Comparison of ENCODE assay signal across 24 mouse cellular contexts in genomic region chr19:57237534-57237933, GRCm38 (mm10).
DNase-seq lines count a peak whose midpoint lies in the region; ATAC-seq and TF ChIP-seq lines count a peak whose summit lies in the region.
"Had no signal": no experiment of that assay in that cellular context is flagged by ENCODE, and none has a peak within 500 bp of the region (broad histone marks: within the 10 kb centered on the region; RNA-seq: fewer than 3 reads in every experiment).

No protein-coding gene starts in this region.

- no peak overlapping the region for H3K4me3 ChIP-seq in forebrain, embryonic 14.5 days (ENCODE audit: low read depth, low read length)
- H3K4me3 ChIP-seq in forebrain, embryonic 11.5 days (ENCODE audit: low read depth, low read length) = no peak overlapping the region
- H3K4me3 ChIP-seq in heart, adult 2 months = peak overlapping the region; percentile 47
- H3K4me3 ChIP-seq: embryonic facial prominence, embryonic 15.5 days; heart, embryonic 12.5 days; limb, embryonic 13.5 days; lung, embryonic 15.5 days had no signal

- no peaks in the 10 kb centered on the region for H3K36me3 ChIP-seq in forebrain, embryonic 14.5 days (ENCODE audit: control insufficient read depth, insufficient read depth, low read length)
- H3K36me3 ChIP-seq in forebrain, embryonic 11.5 days (ENCODE audit: control insufficient read depth, insufficient read depth, low read length) = no peaks in the 10 kb centered on the region
- peaks cover 6% of the 10 kb centered on the region for H3K36me3 ChIP-seq in heart, adult 2 months (ENCODE audit: control insufficient read depth, insufficient read depth, low read length)
- H3K36me3 ChIP-seq: embryonic facial prominence, embryonic 15.5 days; heart, embryonic 12.5 days; limb, embryonic 13.5 days; lung, embryonic 15.5 days had no signal

- 0 out of 2 replicates have a peak overlapping the region, but pooled peaks have one; percentile 5 for H3K27ac ChIP-seq in forebrain, embryonic 14.5 days (ENCODE audit: low read depth, low read length)
- H3K27ac ChIP-seq in forebrain, embryonic 11.5 days (ENCODE audit: low read depth, low read length) = no peak overlapping the region
- H3K27ac ChIP-seq in heart, adult 2 months = peak overlapping the region; percentile 88
- H3K27ac ChIP-seq: embryonic facial prominence, embryonic 15.5 days; limb, embryonic 13.5 days; lung, embryonic 15.5 days had no signal

- H3K4me2 ChIP-seq in forebrain, embryonic 14.5 days (ENCODE audit: low read length) = no peak overlapping the region
- no peak overlapping the region for H3K4me2 ChIP-seq in forebrain, embryonic 11.5 days (ENCODE audit: low read depth, low read length, severe bottlenecking)
- H3K4me2 ChIP-seq: embryonic facial prominence, embryonic 15.5 days; heart, embryonic 12.5 days; limb, embryonic 13.5 days; liver, embryonic 11.5 days; lung, embryonic 15.5 days; midbrain, embryonic 11.5 days had no signal

- no peak for TF ChIP-seq CTCF in heart, adult 2 months (IDR thresholded peaks at IDR 0.05)

- WGBS in forebrain, embryonic 14.5 days = 54% methylated on average over 6 of the region's 6 CpGs
- 84% methylated on average over 6 of the region's 6 CpGs for WGBS in forebrain, embryonic 11.5 days
- WGBS in heart, adult 2 months = 60% methylated on average over 6 of the region's 6 CpGs

- H3K4me1 ChIP-seq in forebrain, embryonic 14.5 days (ENCODE audit: control insufficient read depth, insufficient read depth, low read length) = peaks cover 11% of the 10 kb centered on the region
- no peaks in the 10 kb centered on the region for H3K4me1 ChIP-seq in forebrain, embryonic 11.5 days (replicated peaks; ENCODE audit: control insufficient read depth, insufficient read depth, low read length)
- H3K4me1 ChIP-seq in heart, adult 2 months (ENCODE audit: control insufficient read depth, insufficient read depth, low read length) = peaks cover 16% of the 10 kb centered on the region

- no peak for ATAC-seq in forebrain, embryonic 14.5 days
- no peak for ATAC-seq in forebrain, embryonic 11.5 days (replicated peaks; ENCODE audit: low FRiP score)
- no peak for ATAC-seq in erythroblast, adult 5-6 weeks (replicated peaks; ENCODE audit: low FRiP score, poor library complexity, severe bottlenecking)

- no peak overlapping the region for H3K9ac ChIP-seq in forebrain, embryonic 14.5 days (ENCODE audit: low read length)
- no peak overlapping the region for H3K9ac ChIP-seq in forebrain, embryonic 11.5 days (ENCODE audit: low read length)
- H3K9ac ChIP-seq in heart, adult 2 months (ENCODE audit: low read depth, low read length) = no peak overlapping the region
- H3K9ac ChIP-seq: embryonic facial prominence, embryonic 15.5 days; heart, embryonic 12.5 days; hindbrain, embryonic 14.5 days; limb, embryonic 13.5 days; lung, embryonic 15.5 days had no signal

- peaks cover 4% of the 10 kb centered on the region for H3K79me2 ChIP-seq in heart, adult 2 months (replicated peaks; ENCODE audit: control insufficient read depth, insufficient read depth, low read length)

- DNase-seq in forebrain, embryonic 14.5 days (ENCODE audit: low spot score) = peak; percentile 58
- no peak for DNase-seq in forebrain, embryonic 11.5 days (ENCODE audit: low spot score)
- DNase-seq in heart, adult 2 months = peak in 1 of 2 experiments; percentile 8
- no peak for DNase-seq in heart, adult 18-20 months
- peak; percentile 80 for DNase-seq in Muller cell, postnatal 12 days (ENCODE audit: inconsistent ontology term)
- DNase-seq in brain, embryonic 18.5 days (ENCODE audit: low read depth, low spot score) = peak; percentile 64
- no peak for DNase-seq in frontal cortex, postnatal 14 days (ENCODE audit: low spot score in 2 of 2)
- DNase-seq: adrenal gland, postnatal 14 days; cerebellum, adult 8-10 months; cerebellum, postnatal 36 days; gastrocnemius, postnatal 25 days; heart, adult 11 months; kidney, adult 11 months; kidney, postnatal 25 days; right cerebral cortex, postnatal 4 days; thymus, postnatal 4 days had no signal

- no peaks in the 10 kb centered on the region for H3K9me3 ChIP-seq in forebrain, embryonic 14.5 days (replicated peaks; ENCODE audit: control insufficient read depth, low read length)
- no peaks in the 10 kb centered on the region for H3K9me3 ChIP-seq in forebrain, embryonic 11.5 days (ENCODE audit: control insufficient read depth, low read length)
- H3K9me3 ChIP-seq: embryonic facial prominence, embryonic 15.5 days; limb, embryonic 13.5 days; lung, embryonic 15.5 days had no signal

- no peak for TF ChIP-seq EP300 in heart, adult 2 months (IDR thresholded peaks at IDR 0.05; ENCODE audit: insufficient read depth, low read depth, low read length)

- TF ChIP-seq POLR2A in heart, adult 2 months (IDR thresholded peaks at IDR 0.05; ENCODE audit: insufficient read depth, low read depth, low read length) = no peak

- H3K27me3 ChIP-seq in forebrain, embryonic 14.5 days (replicated peaks; ENCODE audit: control insufficient read depth, insufficient read depth, low read length) = no peaks in the 10 kb centered on the region
- no peaks in the 10 kb centered on the region for H3K27me3 ChIP-seq in forebrain, embryonic 11.5 days (ENCODE audit: control insufficient read depth, insufficient read depth, low read length)
- H3K27me3 ChIP-seq in heart, adult 2 months (ENCODE audit: control insufficient read depth, insufficient read depth, low read length) = no peaks in the 10 kb centered on the region
- H3K27me3 ChIP-seq: embryonic facial prominence, embryonic 15.5 days; heart, embryonic 12.5 days; lung, embryonic 15.5 days had no signal

- intact Hi-C loops in heart, adult 2 months (cut with DNase I) = no loop called here

Comparison
In these comparisons a context has a peak if more than half of its experiments do, and no peak if none do; other contexts are left out.
1. DNase-seq: peak in forebrain, embryonic 14.5 days (single experiment), Muller cell, postnatal 12 days (single experiment) and brain, embryonic 18.5 days (single experiment); none in forebrain, embryonic 11.5 days (single experiment), heart, adult 18-20 months (0 of 2) and frontal cortex, postnatal 14 days (0 of 2).